Mouse (Mus musculus): Measurements from ENCODE around the gene C1qbp. TPM values are rescaled to one million over a fixed set of nuclear protein-coding genes. Genes with fewer than 3 reads are reported as not detected.

Gene C1qbp
- polyA plus RNA-seq, 1 experiment from 2014 or later, result 266 TPM

DNA sequence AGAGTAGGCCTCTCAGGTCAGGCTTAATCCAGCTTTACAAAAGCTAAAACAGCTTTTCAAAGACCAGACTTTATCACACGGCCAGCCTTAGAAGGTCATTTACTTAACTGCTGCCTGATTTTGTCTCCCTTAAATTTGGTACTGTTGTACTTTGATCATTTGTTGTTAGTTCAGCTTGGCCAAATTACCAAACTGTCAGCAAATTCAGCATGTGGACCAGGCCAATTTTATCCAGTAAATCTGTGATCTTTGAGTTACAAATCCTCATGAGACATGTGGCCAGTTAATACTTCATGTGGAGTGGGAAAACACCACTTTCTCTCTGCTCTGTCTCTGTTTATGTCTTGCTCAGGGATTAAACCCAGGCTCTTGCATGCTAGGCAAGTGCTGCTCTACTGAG lies 10.2 kb downstream of the C1qbp start:
- peaks cover 46% of the 10 kb centered on the region for H3K36me3 ChIP-seq
- H3K27me3 ChIP-seq, result no peaks in the 10 kb centered on the region
- ATAC-seq (replicated peaks; ENCODE audit: insufficient number of reproducible peaks, insufficient read depth, low FRiP score, low read depth), result no peak

DNA sequence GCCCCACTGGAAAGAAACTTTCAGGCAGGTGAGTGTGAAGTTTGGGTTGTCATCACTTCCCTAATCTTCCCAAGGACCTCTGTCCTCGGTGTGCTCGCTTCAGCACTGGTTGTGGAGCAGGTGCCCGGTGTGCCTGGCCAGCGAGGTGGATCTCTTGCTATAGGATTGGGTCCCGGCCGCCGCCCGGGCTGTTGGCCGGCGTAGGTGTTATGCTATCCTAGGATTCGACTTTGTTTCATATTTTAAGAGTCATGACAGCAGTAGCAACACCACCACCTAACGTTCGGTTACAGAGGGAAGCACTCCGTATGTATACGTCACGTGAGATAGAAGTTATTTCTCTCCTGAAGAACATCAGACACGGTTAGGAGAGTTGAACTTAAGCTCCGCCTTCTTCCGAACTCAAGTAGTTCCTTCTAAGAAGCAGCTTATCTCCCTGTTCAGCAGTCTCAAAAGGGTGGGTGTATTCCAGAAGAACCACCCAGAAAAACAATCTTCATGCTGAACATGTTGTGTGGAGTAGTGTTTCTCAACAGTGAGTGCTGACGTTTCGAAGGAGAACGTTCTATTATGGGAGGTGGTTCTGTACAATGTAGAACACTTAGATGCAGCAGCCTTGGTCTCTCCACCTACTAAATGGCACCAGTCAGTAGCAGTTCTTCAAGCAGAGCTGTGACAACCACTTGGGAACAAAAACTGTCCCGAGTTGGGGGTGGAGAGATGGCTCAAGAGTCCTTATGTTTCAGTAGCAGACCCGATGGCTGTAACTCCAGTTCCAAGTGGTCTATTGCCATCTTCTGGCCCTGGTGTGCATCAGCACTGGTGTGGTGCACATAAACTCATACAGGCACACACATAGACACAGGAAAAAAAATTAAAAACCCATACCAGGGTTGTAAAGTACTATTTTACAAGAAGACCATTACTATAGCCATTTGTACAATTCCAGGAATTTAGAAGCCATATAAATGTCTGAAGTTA lies 12.0 kb downstream of the C1qbp start:
- peaks cover 44% of the 10 kb centered on the region for H3K36me3 ChIP-seq
- WGBS, result 15% methylated on average over 24 of the region's 24 CpGs
- peak overlapping the region; percentile 69 for H3K9ac ChIP-seq

More for the DNA sequence above, 10.2 kb downstream of the C1qbp start:
- peaks cover 17% of the 10 kb centered on the region for H3K4me1 ChIP-seq (replicated peaks)
- no peak overlapping the region for H3K27ac ChIP-seq
- H3K4me2 ChIP-seq, result no peak overlapping the region
- no peak overlapping the region for H3K9ac ChIP-seq
- H3K4me3 ChIP-seq, result no peak overlapping the region
- no peaks in the 10 kb centered on the region for H3K9me3 ChIP-seq (replicated peaks)
- WGBS, result 72% methylated on average over 1 of the region's 1 CpGs

DNA sequence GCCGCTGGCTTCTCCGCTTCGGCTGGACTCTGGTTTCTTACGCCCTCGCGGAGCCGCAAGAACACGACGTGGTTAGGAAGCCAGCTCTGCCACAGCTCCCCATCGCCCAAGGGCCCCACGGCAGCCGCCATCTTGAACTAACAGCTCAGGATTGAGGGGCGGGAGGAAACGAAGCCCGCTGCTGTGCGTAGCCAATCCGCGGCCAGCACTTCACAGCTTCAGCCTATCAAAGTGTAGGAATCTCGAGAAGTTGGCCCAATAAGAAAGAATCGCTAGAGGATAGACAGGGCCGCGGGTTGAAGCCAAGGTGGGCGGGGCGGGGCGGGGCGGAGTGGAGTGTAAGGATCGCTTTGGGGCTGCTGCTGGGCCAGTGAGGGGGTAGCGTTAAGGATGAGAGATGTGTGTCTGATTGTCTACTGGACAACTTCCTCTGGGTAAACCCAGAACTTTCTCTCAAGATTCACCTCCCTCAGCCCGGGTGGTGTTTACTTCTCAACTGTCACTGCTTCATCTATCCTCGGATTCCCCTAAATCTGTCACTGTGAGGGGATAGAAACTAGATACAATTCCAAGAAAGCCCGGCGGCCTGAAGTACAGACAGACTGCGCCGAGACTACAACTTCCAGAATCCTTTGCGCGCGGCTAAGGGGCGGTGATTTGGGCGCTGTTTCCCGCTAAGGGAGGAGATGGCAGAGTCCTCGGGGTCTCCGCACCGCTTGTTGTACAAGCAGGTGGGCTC lies 12.8 kb downstream of the C1qbp start, which contains the start of the genes Nup88 and Rpain:
Nup88 (minus strand) TSS at position 153 of the 739 bp plus-strand sequence.
Rpain (plus strand) TSS at position 393 of the 739 bp plus-strand sequence.
- H3K4me3 ChIP-seq, result peak within 1 kb of the TSS; percentile 66
- peak within 1 kb of the TSS; percentile 74 for H3K9ac ChIP-seq
- no peaks in the 10 kb centered on the region for H3K9me3 ChIP-seq (replicated peaks)
- peaks cover 45% of the 10 kb centered on the region for H3K36me3 ChIP-seq
- peak; percentile 96 for ATAC-seq (replicated peaks; ENCODE audit: insufficient number of reproducible peaks, insufficient read depth, low FRiP score, low read depth)
- H3K27me3 ChIP-seq, result no peaks in the 10 kb centered on the region
- H3K27ac ChIP-seq, result peak within 1 kb of the TSS; percentile 87
- H3K4me2 ChIP-seq, result peak within 1 kb of the TSS; percentile 78
- peaks cover 20% of the 10 kb centered on the region for H3K4me1 ChIP-seq (replicated peaks)
- WGBS, result under 1% methylated on average over 43 of the region's 43 CpGs

More for the DNA sequence above, 12.0 kb downstream of the C1qbp start:
- Histone ChIP-seq H3K9me3 (replicated peaks) (no peaks in the 10 kb centered on the region), H3K27me3 (no peaks in the 10 kb centered on the region), H3K4me3 (peak overlapping the region; percentile 66), H3K4me2 (peak overlapping the region; percentile 78), H3K27ac (peak overlapping the region; percentile 87), H3K4me1 (replicated peaks) (peaks cover 20% of the 10 kb centered on the region)
- peak; percentile 7; the same call in 1 of the 2 replicates for ATAC-seq (replicated peaks; ENCODE audit: insufficient number of reproducible peaks, insufficient read depth, low FRiP score, low read depth)

DNA sequence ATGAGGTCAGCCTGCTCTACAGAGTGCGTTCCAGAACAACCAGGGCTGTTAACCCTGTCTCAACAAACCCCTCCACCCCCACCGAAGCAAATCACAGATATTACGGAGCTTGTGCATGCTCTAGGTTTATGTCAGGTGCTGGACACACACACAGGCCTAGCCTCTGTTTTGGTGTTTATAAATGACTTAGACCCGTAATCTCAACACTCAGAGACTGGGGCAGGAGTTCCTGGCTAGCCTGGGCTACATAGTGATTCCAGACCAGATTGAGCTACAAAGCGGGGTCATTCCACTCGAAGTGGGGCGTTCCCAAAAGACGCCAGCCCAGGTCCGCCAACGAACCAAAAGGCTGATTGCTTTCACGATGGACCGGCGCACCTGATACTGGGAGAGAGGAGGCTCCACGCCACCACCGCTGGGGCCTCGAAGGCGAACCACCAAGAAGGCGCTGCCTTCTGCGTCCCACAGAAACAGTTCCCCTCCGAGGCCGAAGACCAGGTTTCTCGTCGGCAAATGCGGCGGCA lies 13.5 kb downstream of the C1qbp start:
- no peaks in the 10 kb centered on the region for H3K27me3 ChIP-seq
- no peaks in the 10 kb centered on the region for H3K9me3 ChIP-seq (replicated peaks)
- peaks cover 50% of the 10 kb centered on the region for H3K36me3 ChIP-seq
- H3K27ac ChIP-seq, result peak overlapping the region; percentile 82
- ATAC-seq (replicated peaks; ENCODE audit: insufficient number of reproducible peaks, insufficient read depth, low FRiP score, low read depth), result 0 out of 2 replicates have a peak, but pooled peaks have one; percentile 3
- peak overlapping the region; percentile 64 for H3K4me2 ChIP-seq
- peak overlapping the region; percentile 74 for H3K9ac ChIP-seq
- under 1% methylated on average over 25 of the region's 25 CpGs for WGBS
- peak overlapping the region; percentile 66 for H3K4me3 ChIP-seq
- peaks cover 20% of the 10 kb centered on the region for H3K4me1 ChIP-seq (replicated peaks)

DNA sequence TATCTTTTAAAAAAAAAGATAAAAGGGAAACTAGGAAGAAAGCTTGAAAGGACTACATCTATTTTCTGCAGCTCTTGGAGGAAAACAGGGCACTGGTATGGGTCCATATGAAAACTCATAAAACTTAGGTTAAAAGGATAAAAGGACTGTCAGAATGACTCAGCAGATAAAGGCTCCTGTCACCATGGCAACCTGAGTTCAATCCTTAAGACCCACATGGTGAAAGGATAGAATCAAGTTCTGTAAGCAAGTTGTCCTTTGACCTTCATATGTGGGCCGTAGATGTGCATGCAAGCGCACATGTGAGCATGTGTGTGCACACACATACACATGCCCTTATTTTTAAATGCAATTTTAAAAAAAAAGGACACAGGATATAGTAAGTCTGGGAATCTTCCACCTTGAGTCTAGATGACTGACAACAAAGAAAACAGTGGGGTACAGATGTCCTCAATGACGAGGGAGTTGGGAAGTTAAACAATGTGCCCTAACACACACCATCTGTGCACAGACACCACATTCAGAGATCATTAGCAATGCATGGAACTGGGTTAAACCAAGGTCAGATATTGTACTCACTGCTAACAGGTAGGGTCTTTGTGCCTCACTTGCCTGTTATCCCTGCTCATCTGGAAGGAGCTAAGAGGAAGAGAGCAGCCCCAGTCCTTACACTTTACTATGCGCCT lies 18.5 kb downstream of the C1qbp start:
- WGBS, result 84% methylated on average over 4 of the region's 4 CpGs
- no peak for ATAC-seq (replicated peaks; ENCODE audit: insufficient number of reproducible peaks, insufficient read depth, low FRiP score, low read depth)
- no peak overlapping the region for H3K27ac ChIP-seq
- no peaks in the 10 kb centered on the region for H3K9me3 ChIP-seq (replicated peaks)
- no peak overlapping the region for H3K9ac ChIP-seq
- H3K27me3 ChIP-seq, result no peaks in the 10 kb centered on the region
- H3K4me2 ChIP-seq, result no peak overlapping the region
- peaks cover 68% of the 10 kb centered on the region for H3K36me3 ChIP-seq
- H3K4me1 ChIP-seq (replicated peaks), result peaks cover 13% of the 10 kb centered on the region
- no peak overlapping the region for H3K4me3 ChIP-seq

DNA sequence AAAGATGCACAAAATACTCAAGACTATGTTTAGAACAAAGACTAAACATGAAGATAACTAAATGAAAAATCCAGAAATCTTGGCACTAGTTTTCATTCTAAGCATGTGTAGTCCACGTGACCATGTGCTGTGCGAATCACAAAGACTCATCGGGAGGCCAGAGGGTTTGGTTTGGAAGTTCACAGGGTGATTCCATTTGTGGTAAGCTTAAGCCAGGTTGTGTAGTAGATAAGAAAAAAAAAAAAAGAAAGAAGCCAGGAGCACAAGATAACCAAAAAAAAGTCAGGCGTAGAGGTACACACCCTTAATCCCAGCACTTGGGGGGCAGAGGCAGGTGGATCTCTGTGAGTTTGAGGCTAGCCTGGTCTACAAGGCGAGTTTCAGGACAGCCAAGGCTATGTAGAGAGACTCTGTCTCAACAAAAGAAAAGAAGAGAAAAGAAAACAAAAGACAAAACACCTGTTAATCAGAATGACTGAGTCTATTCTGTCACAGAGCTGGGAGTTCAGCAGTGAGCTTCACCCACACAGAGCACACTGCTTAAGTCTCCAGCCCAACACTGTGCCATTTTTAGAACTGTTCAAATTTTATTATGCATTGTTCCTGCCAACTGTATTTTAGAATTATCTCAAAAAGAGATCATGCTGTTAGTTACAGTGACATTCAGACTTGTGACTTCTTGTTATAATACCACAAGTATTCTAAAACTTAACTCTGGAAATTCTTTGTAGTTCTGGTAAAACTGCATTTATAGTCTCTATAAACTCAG lies 21.9 kb downstream of the C1qbp start:
- Histone ChIP-seq H3K9me3 (replicated peaks) (no peaks in the 10 kb centered on the region), H3K9ac (no peak overlapping the region), H3K27ac (no peak overlapping the region), H3K4me1 (replicated peaks) (no peaks in the 10 kb centered on the region), H3K4me2 (no peak overlapping the region), H3K4me3 (no peak overlapping the region), H3K36me3 (peaks cover 88% of the 10 kb centered on the region), H3K27me3 (no peaks in the 10 kb centered on the region)
- whole genome bisulfite sequencing, result 84% methylated on average over 5 of the region's 5 CpGs
- ATAC-seq (replicated peaks; ENCODE audit: insufficient number of reproducible peaks, insufficient read depth, low FRiP score, low read depth), result no peak

DNA sequence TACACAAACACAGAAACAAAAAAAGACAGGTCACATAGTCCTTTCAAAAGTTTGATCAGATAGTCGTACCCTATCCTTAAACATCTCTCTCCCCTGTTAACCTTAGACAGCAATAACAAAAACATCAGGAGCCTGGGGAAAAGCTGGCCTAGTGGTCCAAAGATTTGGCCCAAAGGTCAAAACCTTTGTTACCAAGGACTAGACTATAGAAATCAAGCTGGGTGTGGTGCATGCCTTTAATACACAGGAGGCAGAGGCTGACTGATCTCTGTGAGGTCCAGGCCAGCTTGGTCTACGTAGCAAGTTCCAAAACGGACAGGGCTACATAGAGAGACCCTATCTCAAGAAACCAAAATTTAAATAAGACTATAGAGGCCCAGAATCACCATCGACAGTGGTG lies 28.1 kb downstream of the C1qbp start:
- 89% methylated on average over 4 of the region's 4 CpGs for WGBS
- H3K4me2 ChIP-seq, result no peak overlapping the region
- no peak overlapping the region for H3K27ac ChIP-seq
- ATAC-seq (replicated peaks; ENCODE audit: insufficient number of reproducible peaks, insufficient read depth, low FRiP score, low read depth), result no peak
- H3K9me3 ChIP-seq (replicated peaks), result no peaks in the 10 kb centered on the region
- H3K27me3 ChIP-seq, result no peaks in the 10 kb centered on the region
- no peak overlapping the region for H3K4me3 ChIP-seq
- peaks cover 89% of the 10 kb centered on the region for H3K36me3 ChIP-seq
- no peak overlapping the region for H3K9ac ChIP-seq
- H3K4me1 ChIP-seq (replicated peaks), result no peaks in the 10 kb centered on the region

DNA sequence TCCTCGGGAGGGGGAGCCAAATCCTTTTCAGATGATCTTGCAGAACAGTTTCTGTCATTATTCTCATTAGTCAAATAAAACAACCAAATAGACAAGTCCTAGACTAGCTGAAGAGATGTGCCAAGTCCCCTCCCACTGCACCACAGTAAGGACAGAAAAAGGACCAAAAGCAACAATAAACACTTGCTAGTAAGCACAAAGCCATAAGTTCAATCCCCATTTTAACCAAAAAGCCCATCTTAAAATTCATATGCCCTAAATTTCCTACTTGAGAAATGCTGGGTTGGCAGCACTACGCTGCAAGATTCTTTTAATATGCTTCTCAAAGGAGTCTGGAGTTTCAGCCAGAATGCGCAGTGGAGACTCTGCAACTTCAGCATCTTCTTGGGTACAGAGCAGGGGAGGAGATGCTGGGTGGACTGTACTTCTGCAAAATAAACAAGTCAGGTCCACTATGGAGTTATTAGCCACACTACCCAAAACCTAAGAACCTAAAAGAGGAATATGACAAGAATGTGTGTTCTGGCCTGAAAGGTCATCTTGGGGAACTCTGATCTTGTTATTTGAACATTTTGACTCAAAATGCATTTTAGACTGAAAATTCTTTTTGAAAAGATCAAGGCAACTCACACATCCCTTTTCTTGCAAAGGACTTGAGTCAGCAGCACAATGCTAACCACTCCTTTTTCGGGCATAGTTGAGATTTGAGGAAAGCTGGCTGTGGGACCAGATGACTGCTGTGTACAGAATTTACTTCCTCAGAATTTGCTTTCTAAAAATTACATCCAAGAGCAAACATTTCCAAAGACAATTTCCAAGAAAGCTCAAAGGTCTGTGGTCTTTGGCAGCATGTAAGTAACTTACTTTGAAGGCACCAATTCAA lies 37.6 kb downstream of the C1qbp start:
- H3K36me3 ChIP-seq, result peaks cover 81% of the 10 kb centered on the region
- H3K4me3 ChIP-seq, result no peak overlapping the region
- H3K9ac ChIP-seq, result no peak overlapping the region
- no peaks in the 10 kb centered on the region for H3K27me3 ChIP-seq
- no peak for ATAC-seq (replicated peaks; ENCODE audit: insufficient number of reproducible peaks, insufficient read depth, low FRiP score, low read depth)
- no peak overlapping the region for H3K4me2 ChIP-seq
- 87% methylated on average over 4 of the region's 4 CpGs for WGBS
- H3K9me3 ChIP-seq (replicated peaks), result no peaks in the 10 kb centered on the region
- no peaks in the 10 kb centered on the region for H3K4me1 ChIP-seq (replicated peaks)
- no peak overlapping the region for H3K27ac ChIP-seq

DNA sequence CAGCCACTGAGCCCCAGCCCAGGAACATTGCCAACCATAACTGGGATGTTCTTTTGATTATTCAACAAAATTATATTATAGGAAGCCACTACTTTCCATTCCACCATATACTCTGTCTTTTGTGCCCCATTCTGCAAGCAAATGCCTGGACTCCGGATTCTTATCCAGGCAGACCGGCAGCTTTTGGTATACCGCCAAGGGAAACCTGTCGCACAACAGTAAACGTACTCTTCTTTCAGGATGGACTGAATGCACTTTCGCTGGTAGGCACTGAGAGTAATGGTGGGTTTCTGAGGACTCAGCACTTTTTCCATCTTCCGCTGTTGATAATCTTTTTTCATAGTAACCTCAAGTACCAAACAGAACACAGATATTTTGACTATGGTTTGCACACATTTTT lies 39.2 kb downstream of the C1qbp start:
- ATAC-seq (replicated peaks; ENCODE audit: insufficient number of reproducible peaks, insufficient read depth, low FRiP score, low read depth), result no peak
- H3K27ac ChIP-seq, result no peak overlapping the region
- H3K9me3 ChIP-seq (replicated peaks), result no peaks in the 10 kb centered on the region
- no peaks in the 10 kb centered on the region for H3K27me3 ChIP-seq
- 91% methylated on average over 7 of the region's 7 CpGs for WGBS
- no peak overlapping the region for H3K9ac ChIP-seq
- peaks cover 79% of the 10 kb centered on the region for H3K36me3 ChIP-seq
- H3K4me2 ChIP-seq, result no peak overlapping the region
- no peak overlapping the region for H3K4me3 ChIP-seq
- no peaks in the 10 kb centered on the region for H3K4me1 ChIP-seq (replicated peaks)

Measured in heart, embryonic 15.5 days (tissue).